Mouse (Mus musculus): ENCODE results near the gene Ralgapa1. TPM values are rescaled to one million over a fixed set of nuclear protein-coding genes. Genes with fewer than 3 reads are reported as not detected.
A peak's percentile ranks its signal among the peaks of the same experiment; 100 is the strongest.

Gene Ralgapa1
- polyA plus RNA-seq (2012): 17.4 and 23.4 TPM in 2 replicates

GRCm38 (mm10) chr12:55820661-55821314 lies at the start of gene Ralgapa1:
Gene Ralgapa1, minus strand, starts transcription at chr12:55821167.
- TF ChIP-seq GATA1 (IDR thresholded peaks at IDR 0.05; ENCODE audit: low read length): no peak

GRCm38 (mm10) chr12:55869622-55870322 lies 48.8 kb upstream of the Ralgapa1 start:
- no peak for TF ChIP-seq GATA1 (IDR thresholded peaks at IDR 0.05; ENCODE audit: low read length)

GRCm38 (mm10) chr12:55867738-55868137 lies 46.8 kb upstream of the Ralgapa1 start:
- no peak for TF ChIP-seq GATA1 (IDR thresholded peaks at IDR 0.05; ENCODE audit: low read length)

GRCm38 (mm10) chr12:55860631-55861030 lies 39.7 kb upstream of the Ralgapa1 start:
- no peak for TF ChIP-seq GATA1 (IDR thresholded peaks at IDR 0.05; ENCODE audit: low read length)

- TF ChIP-seq GATA1 (IDR thresholded peaks at IDR 0.05; ENCODE audit: low read length): no peak
Observed at GRCm38 (mm10) chr12:55859409-55860349, 38.7 kb upstream of the Ralgapa1 start.

GRCm38 (mm10) chr12:55850650-55851049 lies 29.7 kb upstream of the Ralgapa1 start:
- TF ChIP-seq GATA1 (IDR thresholded peaks at IDR 0.05; ENCODE audit: low read length): no peak

- no peak for TF ChIP-seq GATA1 (IDR thresholded peaks at IDR 0.05; ENCODE audit: low read length)
Observed at GRCm38 (mm10) chr12:55847851-55848250, 26.9 kb upstream of the Ralgapa1 start.

- no peak for TF ChIP-seq GATA1 (IDR thresholded peaks at IDR 0.05; ENCODE audit: low read length)
Observed at GRCm38 (mm10) chr12:55846741-55847140, 25.8 kb upstream of the Ralgapa1 start.

- TF ChIP-seq GATA1 (IDR thresholded peaks at IDR 0.05; ENCODE audit: low read length): no peak
Observed at GRCm38 (mm10) chr12:55837495-55837894, 16.5 kb upstream of the Ralgapa1 start.

GRCm38 (mm10) chr12:55836199-55836951 lies 15.4 kb upstream of the Ralgapa1 start, which contains the start of gene Brms1l:
Gene Brms1l, plus strand, starts transcription at chr12:55836324.
- no peak for TF ChIP-seq GATA1 (IDR thresholded peaks at IDR 0.05; ENCODE audit: low read length)

- TF ChIP-seq GATA1 (IDR thresholded peaks at IDR 0.05; ENCODE audit: low read length): peak; percentile 96
Observed at GRCm38 (mm10) chr12:55835857-55836198, 14.9 kb upstream of the Ralgapa1 start.

- no peak for TF ChIP-seq GATA1 (IDR thresholded peaks at IDR 0.05; ENCODE audit: low read length)
Observed at GRCm38 (mm10) chr12:55834891-55835290, 13.9 kb upstream of the Ralgapa1 start.

GRCm38 (mm10) chr12:55833906-55834625 lies 13.1 kb upstream of the Ralgapa1 start:
- TF ChIP-seq GATA1 (IDR thresholded peaks at IDR 0.05; ENCODE audit: low read length): no peak

- no peak for TF ChIP-seq GATA1 (IDR thresholded peaks at IDR 0.05; ENCODE audit: low read length)
Observed at GRCm38 (mm10) chr12:55832961-55833360, 12.0 kb upstream of the Ralgapa1 start.

Measured in G1E-ER4 (cell line).